ENCODE assay signal across 28 mouse cellular contexts in the genomic region with DNA sequence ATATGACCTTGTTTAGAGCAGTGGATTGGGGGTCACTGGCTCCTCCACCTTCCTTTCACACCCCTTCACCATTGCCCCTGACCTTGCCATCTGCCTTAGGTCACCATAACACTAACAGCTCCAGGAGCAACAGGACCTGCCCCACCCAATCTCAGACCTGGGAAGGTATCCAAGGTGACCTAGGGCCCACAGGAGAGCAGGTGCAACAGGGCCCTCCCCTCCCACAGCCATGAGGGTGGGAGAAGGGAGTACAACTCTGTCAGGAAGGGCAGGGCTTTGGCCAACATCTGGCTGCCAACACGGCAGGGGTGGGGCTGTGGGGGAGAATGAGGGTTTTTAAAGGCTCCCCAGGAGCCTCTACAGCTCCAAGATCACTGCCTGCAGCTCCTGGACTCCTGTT. TPM values are rescaled to one million over a fixed set of nuclear protein-coding genes. Genes with fewer than 3 reads are reported as not detected.
DNase-seq lines count a peak whose midpoint lies in the region; ATAC-seq and TF ChIP-seq lines count a peak whose summit lies in the region.
"Had no signal": no experiment of that assay in that cellular context is flagged by ENCODE, and none has a peak within 500 bp of the region (broad histone marks: within the 10 kb centered on the region; RNA-seq: fewer than 3 reads in every experiment).

Gene Klk1 (plus strand): TSS at position 285 of the 400 bp plus-strand sequence.

- no peak within 1 kb of the TSS for H3K9ac ChIP-seq in intestine, embryonic 15.5 days
- no peak within 1 kb of the TSS for H3K9ac ChIP-seq in stomach, embryonic 16.5 days (ENCODE audit: low read length)
- H3K9ac ChIP-seq: limb, embryonic 13.5 days; liver, embryonic 13.5 days; lung, embryonic 14.5 days had no signal

- no peaks in the 10 kb centered on the region for H3K36me3 ChIP-seq in testis, adult 2 months (ENCODE audit: control insufficient read depth, insufficient read depth, low read length)
- no peaks in the 10 kb centered on the region for H3K36me3 ChIP-seq in intestine, embryonic 15.5 days
- H3K36me3 ChIP-seq in stomach, embryonic 16.5 days (ENCODE audit: control insufficient read depth, insufficient read depth, low read length) = no peaks in the 10 kb centered on the region
- H3K36me3 ChIP-seq: forebrain, embryonic 10.5 days; limb, embryonic 13.5 days; liver, embryonic 13.5 days; midbrain, embryonic 10.5 days had no signal

- H3K9me3 ChIP-seq in intestine, embryonic 15.5 days = no peaks in the 10 kb centered on the region
- no peaks in the 10 kb centered on the region for H3K9me3 ChIP-seq in stomach, embryonic 16.5 days (replicated peaks; ENCODE audit: control insufficient read depth, low read length)
- H3K9me3 ChIP-seq: forebrain, embryonic 10.5 days; limb, embryonic 13.5 days; liver, embryonic 13.5 days; midbrain, embryonic 10.5 days had no signal

- WGBS in intestine, embryonic 15.5 days = 29% methylated on average over 1 of the region's 1 CpGs
- 29% methylated on average over 1 of the region's 1 CpGs for WGBS in stomach, embryonic 16.5 days

- peak; percentile 54 for ATAC-seq in intestine, embryonic 15.5 days
- ATAC-seq in stomach, embryonic 16.5 days (ENCODE audit: insufficient read depth, low FRiP score) = peak; percentile 43; the same call in 1 of the 2 replicates
- ATAC-seq: activated CD4-positive, CD25-positive, alpha-beta regulatory T cell, adult 4 months; hindbrain, embryonic 16.5 days had no signal

- no peak for TF ChIP-seq POLR2A in testis, adult 2 months (IDR thresholded peaks at IDR 0.05; ENCODE audit: control insufficient read depth, low read depth, low read length)

- no peak for DNase-seq in testis, postnatal 10 days (ENCODE audit: low spot score)
- DNase-seq in kidney, postnatal 10 days = peak; percentile 18
- DNase-seq in natural killer cell, adult 2 months (ENCODE audit: low spot score in 2 of 2) = no peak
- no peak for DNase-seq in testis, postnatal 14 days (ENCODE audit: low spot score)
- no peak for DNase-seq in adrenal gland, postnatal 10 days
- DNase-seq: adrenal gland, postnatal 25 days; cerebellum, adult 11-12 months; heart, adult 18-20 months; heart, postnatal 36 days; layer of hippocampus, postnatal 36 days; liver, embryonic 13.5 days; lung, embryonic 14.5 days; retina, postnatal 1 day; thymus, postnatal 14 days had no signal

- no peak within 1 kb of the TSS for H3K4me2 ChIP-seq in intestine, embryonic 15.5 days (replicated peaks)
- no peak within 1 kb of the TSS for H3K4me2 ChIP-seq in stomach, embryonic 16.5 days (ENCODE audit: low read depth, low read length)
- H3K4me2 ChIP-seq: limb, embryonic 13.5 days; liver, embryonic 13.5 days; lung, embryonic 14.5 days had no signal

- TF ChIP-seq CTCF in testis, adult 2 months (IDR thresholded peaks at IDR 0.05; ENCODE audit: control insufficient read depth, insufficient read depth, insufficient replicate concordance, low read depth, low read length) = no peak

- H3K4me1 ChIP-seq in testis, adult 2 months (ENCODE audit: control insufficient read depth, insufficient read depth, low read length) = peaks cover 1% of the 10 kb centered on the region
- H3K4me1 ChIP-seq in intestine, embryonic 15.5 days (replicated peaks) = no peaks in the 10 kb centered on the region
- no peaks in the 10 kb centered on the region for H3K4me1 ChIP-seq in stomach, embryonic 16.5 days (ENCODE audit: control insufficient read depth, insufficient read depth, low read length)
- H3K4me1 ChIP-seq: forebrain, embryonic 10.5 days; limb, embryonic 13.5 days; midbrain, embryonic 10.5 days had no signal

- no peak within 1 kb of the TSS for H3K4me3 ChIP-seq in testis, adult 2 months (ENCODE audit: control insufficient read depth, low read depth, low read length)
- H3K4me3 ChIP-seq in intestine, embryonic 15.5 days (replicated peaks) = no peak within 1 kb of the TSS
- H3K4me3 ChIP-seq in stomach, embryonic 16.5 days (replicated peaks; ENCODE audit: low read length) = no peak within 1 kb of the TSS
- H3K4me3 ChIP-seq: forebrain, embryonic 10.5 days; layer of hippocampus, adult 2 months; limb, embryonic 13.5 days; liver, embryonic 13.5 days; midbrain, embryonic 10.5 days had no signal

- no peaks in the 10 kb centered on the region for H3K27me3 ChIP-seq in testis, adult 2 months (ENCODE audit: control insufficient read depth, insufficient read depth, low read length)
- no peaks in the 10 kb centered on the region for H3K27me3 ChIP-seq in intestine, embryonic 15.5 days (replicated peaks)
- H3K27me3 ChIP-seq in stomach, embryonic 16.5 days (ENCODE audit: control insufficient read depth, insufficient read depth, low read length) = no peaks in the 10 kb centered on the region
- H3K27me3 ChIP-seq: limb, embryonic 13.5 days; liver, embryonic 13.5 days had no signal

- no peak within 1 kb of the TSS for H3K27ac ChIP-seq in testis, adult 2 months (ENCODE audit: control insufficient read depth, insufficient read depth, low read depth, low read length)
- no peak within 1 kb of the TSS for H3K27ac ChIP-seq in intestine, embryonic 15.5 days
- no peak within 1 kb of the TSS for H3K27ac ChIP-seq in stomach, embryonic 16.5 days (ENCODE audit: low read length)
- H3K27ac ChIP-seq: forebrain, embryonic 10.5 days; layer of hippocampus, adult 2 months; limb, embryonic 13.5 days; liver, embryonic 13.5 days; macrophage; midbrain, embryonic 10.5 days had no signal

RNA-seq across cellular contexts. Expression of gene Klk1, which starts in this region (rescaled TPM):
- polyA plus RNA-seq in testis, adult 2 months (2012; rRNA removed) = 12.6 and 17.1 TPM in 2 replicates
- polyA plus RNA-seq in intestine, embryonic 15.5 days (2015; fragmentation: Nextera tagmentation; extraction: Ambion mirVana) = 13.1 and 30.8 TPM in 2 replicates
- 30.6 and 59.7 TPM in 2 replicates for polyA plus RNA-seq in stomach, embryonic 16.5 days (2015; fragmentation: Nextera tagmentation; extraction: Ambion mirVana)
- total RNA-seq in adrenal gland, postnatal 10 days (2021) = under 1 TPM in 1 of 2 experiments, not detected in 1; 0.45 TPM
- total RNA-seq: adrenal gland, postnatal 25 days; layer of hippocampus, adult 2 months; layer of hippocampus, postnatal 36 days; left cerebral cortex, postnatal 14 days; midbrain, postnatal 0 days had no signal
- polyA plus RNA-seq: activated CD4-positive, CD25-positive, alpha-beta regulatory T cell, adult 4 months; C2C12; forebrain, embryonic 10.5 days; heart, embryonic 14.5 days; hindbrain, embryonic 16.5 days; limb, embryonic 13.5 days; liver, embryonic 13.5 days; midbrain, embryonic 10.5 days; midbrain, postnatal 0 days had no signal
